Mouse (Mus musculus): ENCODE data around the gene Cel.

DNA sequence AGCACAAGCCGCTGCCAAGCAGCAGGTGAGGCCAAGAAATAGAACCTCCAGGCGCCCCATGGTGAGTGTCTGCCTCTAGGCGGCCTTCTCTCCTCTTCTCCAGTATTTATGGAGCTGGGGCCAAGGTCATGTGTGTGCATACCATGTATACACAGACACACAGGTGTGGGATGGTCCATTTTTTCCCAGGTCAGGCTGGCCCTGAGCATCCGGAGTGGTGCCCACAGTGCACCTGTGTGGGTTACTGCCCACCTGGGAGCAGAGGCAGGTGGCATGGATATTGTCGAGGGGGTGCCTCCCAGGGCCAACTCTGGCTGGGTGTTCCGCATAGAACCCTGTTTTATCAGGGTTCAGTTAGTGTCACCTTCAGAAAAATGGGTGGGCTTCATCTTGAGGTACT lies at the start of gene Cel:
- no peak for TF ChIP-seq CTCF (IDR thresholded peaks at IDR 0.05; ENCODE audit: low read depth)
- TF ChIP-seq EP300 (optimal IDR thresholded peaks at IDR 0.05) = no peak

Measured in stomach, postnatal 0 days (tissue).